Mouse (Mus musculus) testis, adult 10 weeks (tissue): Measurements from ENCODE around the gene Col4a5. TPM values are rescaled to one million over a fixed set of nuclear protein-coding genes. Genes with fewer than 3 reads are reported as not detected.

Experiments used
- polyA plus RNA-seq: library from polyadenylated mRNA; stranded (reverse); fragments of 350-450 nt; fragmentation: Illumina TruSeq; extraction: RNeasy Lipid Tissue Mini Kit (QIAGEN cat#74804); gene quantifications from one replicate; pipeline ENCODE4 v1.2.3, GENCODE M21; 2014; ENCODE audit warnings: low read depth, low replicate concordance

Col4a5 gene
- polyA plus RNA-seq: 3.5 TPM

GRCm38 (mm10) chrX:141475110-141475509 is at the start of gene Col4a5:
Gene Col4a5 (plus strand): TSS chrX:141475385.

GRCm38 (mm10) chrX:141473470-141474302 is 1.5 kb upstream of the Col4a5 start, which contains the start of gene Col4a6:
Gene Col4a6 (minus strand): TSS chrX:141474076.

GRCm38 (mm10) chrX:141724937-141725918 is 250.0 kb downstream of the Col4a5 start, which contains the start of gene Irs4:
Gene Irs4 (minus strand): TSS chrX:141725263.

Other genes with a start within 250 kb of the Col4a5 start
- 0.63 TPM for gene Col4a6, start 1.3 kb upstream of the Col4a5 start, polyA plus RNA-seq
- 1.2 TPM for gene Irs4, start 249.9 kb downstream of the Col4a5 start, polyA plus RNA-seq